Mouse (Mus musculus) forebrain, embryonic 13.5 days (tissue): ENCODE data around the gene Onecut3. TPM values are rescaled to one million over a fixed set of nuclear protein-coding genes. Genes with fewer than 3 reads are reported as not detected.

ENCODE experiments used
- ATAC-seq: fragments of 200-750 bp; cut with Nextera tagmentation; 2 replicates; pipeline ENCODE4 v1.8.0; 2017
- H3K27ac ChIP-seq: fragments of 300-500 bp; sonication (generic); 2 replicates; pipeline ENCODE4 v1.5.1; 2015; ENCODE audit warnings: inconsistent platforms, mild to moderate bottlenecking, moderate library complexity
- H3K27me3 ChIP-seq: fragments of 300-500 bp; sonication (generic); 2 replicates; pipeline ENCODE4 v1.6.1; 2015; ENCODE audit warnings: mild to moderate bottlenecking, inconsistent platforms
- H3K36me3 ChIP-seq: fragments of 300-500 bp; sonication (generic); 2 replicates; pipeline ENCODE4 v1.6.1; 2015; ENCODE audit warnings: mild to moderate bottlenecking, inconsistent platforms; ENCODE audit not compliant: poor library complexity, severe bottlenecking
- H3K4me1 ChIP-seq: fragments of 300-500 bp; sonication (generic); 2 replicates; pipeline ENCODE4 v1.6.1; 2015; ENCODE audit warnings: inconsistent platforms
- H3K4me2 ChIP-seq: fragments of 300-500 bp; sonication (generic); 2 replicates; pipeline ENCODE4 v1.6.1; 2015; ENCODE audit warnings: inconsistent platforms, mild to moderate bottlenecking, moderate library complexity
- H3K4me3 ChIP-seq: fragments of 300-500 bp; sonication (generic); 2 replicates; pipeline ENCODE4 v1.5.1; 2015; ENCODE audit warnings: mild to moderate bottlenecking, inconsistent platforms
- H3K9ac ChIP-seq: fragments of 300-500 bp; sonication (generic); 2 replicates; pipeline ENCODE4 v1.6.1; 2015; ENCODE audit warnings: mild to moderate bottlenecking, inconsistent platforms
- H3K9me3 ChIP-seq: fragments of 300-500 bp; sonication (generic); replicated peaks from 2 replicates; pipeline ENCODE4 v1.6.1; 2016; ENCODE audit warnings: inconsistent platforms
- WGBS: fragments of 180-500 bp; shearing (Covaris S2); methylation state at CpG from one replicate; pipeline ENCODE4 v1.1.7; 2015; 5-methylcytosine and 5-hydroxymethylcytosine counted together
- polyA plus RNA-seq: library from polyadenylated mRNA; unstranded; fragments of >200 nt; fragmentation: Nextera tagmentation; extraction: Ambion mirVana; gene quantifications from 2 replicates; pipeline ENCODE4 v1.2.1, GENCODE M21; 2015

Gene Onecut3
- polyA plus RNA-seq, 1 experiment from 2014 or later, result 0.35 TPM

GRCm38 (mm10) chr10:80465066-80465465 is 29.6 kb upstream of the Onecut3 start:
- H3K27me3 ChIP-seq, result peaks cover 31% of the 10 kb centered on the region
- H3K4me2 ChIP-seq, result peak overlapping the region; percentile 34
- H3K4me3 ChIP-seq, result no peak overlapping the region
- no peak overlapping the region for H3K9ac ChIP-seq
- H3K36me3 ChIP-seq, result no peaks in the 10 kb centered on the region
- no peak for ATAC-seq
- no peak overlapping the region for H3K27ac ChIP-seq
- WGBS, result 55% methylated on average over 5 of the region's 5 CpGs
- 0 out of 2 replicates have a peak, but pooled peaks cover 3% of the 10 kb centered on the region for H3K4me1 ChIP-seq
- no peaks in the 10 kb centered on the region for H3K9me3 ChIP-seq

GRCm38 (mm10) chr10:80475290-80475959 is 19.2 kb upstream of the Onecut3 start:
- WGBS, result under 1% methylated on average over 41 of the region's 58 CpGs
- H3K4me3 ChIP-seq, result peak overlapping the region; percentile 60
- peak overlapping the region; percentile 54 for H3K27ac ChIP-seq
- no peaks in the 10 kb centered on the region for H3K36me3 ChIP-seq
- peak overlapping the region; percentile 72 for H3K4me2 ChIP-seq
- no peaks in the 10 kb centered on the region for H3K9me3 ChIP-seq
- H3K27me3 ChIP-seq, result peaks cover 28% of the 10 kb centered on the region
- H3K4me1 ChIP-seq, result 0 out of 2 replicates have a peak, but pooled peaks cover 5% of the 10 kb centered on the region
- ATAC-seq, result peak; percentile 92
- peak overlapping the region; percentile 69 for H3K9ac ChIP-seq

GRCm38 (mm10) chr10:80478531-80478930 is 16.1 kb upstream of the Onecut3 start:
- H3K9ac ChIP-seq, result no peak overlapping the region
- WGBS, result 81% methylated on average over 5 of the region's 5 CpGs
- H3K4me3 ChIP-seq, result no peak overlapping the region
- no peak overlapping the region for H3K27ac ChIP-seq
- H3K4me2 ChIP-seq, result no peak overlapping the region
- H3K36me3 ChIP-seq, result no peaks in the 10 kb centered on the region
- peaks cover 11% of the 10 kb centered on the region; the same call in 1 of the 2 replicates for H3K4me1 ChIP-seq
- no peaks in the 10 kb centered on the region for H3K9me3 ChIP-seq
- ATAC-seq, result no peak
- H3K27me3 ChIP-seq, result peaks cover 21% of the 10 kb centered on the region

GRCm38 (mm10) chr10:80481002-80481401 is 13.6 kb upstream of the Onecut3 start:
- no peak for ATAC-seq
- H3K4me2 ChIP-seq, result no peak overlapping the region
- 12% methylated on average over 4 of the region's 5 CpGs for WGBS
- no peak overlapping the region for H3K9ac ChIP-seq
- H3K9me3 ChIP-seq, result no peaks in the 10 kb centered on the region
- H3K27me3 ChIP-seq, result peaks cover 45% of the 10 kb centered on the region
- no peaks in the 10 kb centered on the region for H3K36me3 ChIP-seq
- H3K4me3 ChIP-seq, result no peak overlapping the region
- H3K4me1 ChIP-seq, result peaks cover 9% of the 10 kb centered on the region; the same call in 1 of the 2 replicates
- H3K27ac ChIP-seq, result no peak overlapping the region

- ATAC-seq, result no peak
- H3K4me2 ChIP-seq, result no peak overlapping the region
- 84% methylated on average over 7 of the region's 7 CpGs for WGBS
- no peak overlapping the region for H3K4me3 ChIP-seq
- H3K9ac ChIP-seq, result no peak overlapping the region
- no peaks in the 10 kb centered on the region; the same call in 1 of the 2 replicates for H3K9me3 ChIP-seq
- H3K36me3 ChIP-seq, result no peaks in the 10 kb centered on the region
- no peak overlapping the region for H3K27ac ChIP-seq
- peaks cover 86% of the 10 kb centered on the region for H3K27me3 ChIP-seq
- H3K4me1 ChIP-seq, result peaks cover 3% of the 10 kb centered on the region; the same call in 1 of the 2 replicates
These were observed 7.7 kb upstream of the Onecut3 start for GRCm38 (mm10) chr10:80486862-80487379.

GRCm38 (mm10) chr10:80490051-80490450 is 4.6 kb upstream of the Onecut3 start:
- no peak for ATAC-seq
- no peak overlapping the region for H3K4me3 ChIP-seq
- H3K9ac ChIP-seq, result no peak overlapping the region
- no peak overlapping the region for H3K27ac ChIP-seq
- H3K9me3 ChIP-seq, result no peaks in the 10 kb centered on the region; the same call in 1 of the 2 replicates
- H3K36me3 ChIP-seq, result no peaks in the 10 kb centered on the region
- peaks cover 93% of the 10 kb centered on the region for H3K27me3 ChIP-seq
- no peak overlapping the region for H3K4me2 ChIP-seq
- peaks cover 7% of the 10 kb centered on the region for H3K4me1 ChIP-seq
- WGBS, result 0% methylated on average over 22 of the region's 22 CpGs

- peak overlapping the region; percentile 34; the same call in 1 of the 2 replicates for H3K9ac ChIP-seq
These were observed 1.3 kb downstream of the Onecut3 start for GRCm38 (mm10) chr10:80495901-80496300.

GRCm38 (mm10) chr10:80496421-80496820 is 1.8 kb downstream of the Onecut3 start:
- Histone ChIP-seq H3K9me3 (no peaks in the 10 kb centered on the region), H3K4me3 (peak overlapping the region; percentile 41; the same call in 1 of the 2 replicates), H3K27me3 (peaks cover 100% of the 10 kb centered on the region), H3K27ac (no peak overlapping the region), H3K4me2 (no peak overlapping the region), H3K36me3 (no peaks in the 10 kb centered on the region), H3K4me1 (peaks cover 22% of the 10 kb centered on the region), H3K9ac (no peak overlapping the region)
- under 1% methylated on average over 20 of the region's 20 CpGs for WGBS
- ATAC-seq, result no peak

More at GRCm38 (mm10) chr10:80495901-80496300, 1.3 kb downstream of the Onecut3 start:
- H3K27ac ChIP-seq, result no peak overlapping the region
- H3K4me2 ChIP-seq, result peak overlapping the region; percentile 72
- peaks cover 22% of the 10 kb centered on the region for H3K4me1 ChIP-seq
- under 1% methylated on average over 35 of the region's 35 CpGs for WGBS
- H3K9me3 ChIP-seq, result no peaks in the 10 kb centered on the region
- peak overlapping the region; percentile 41 for H3K4me3 ChIP-seq
- ATAC-seq, result no peak
- no peaks in the 10 kb centered on the region for H3K36me3 ChIP-seq
- H3K27me3 ChIP-seq, result peaks cover 100% of the 10 kb centered on the region

GRCm38 (mm10) chr10:80502291-80502690 is 7.7 kb downstream of the Onecut3 start:
- no peak for ATAC-seq
- 1% methylated on average over 7 of the region's 7 CpGs for WGBS

GRCm38 (mm10) chr10:80502819-80503314 is 8.2 kb downstream of the Onecut3 start:
- WGBS, result under 1% methylated on average over 22 of the region's 22 CpGs
- H3K4me2 ChIP-seq, result no peak overlapping the region
- no peaks in the 10 kb centered on the region for H3K4me1 ChIP-seq
- no peak overlapping the region for H3K27ac ChIP-seq
- ATAC-seq, result no peak
- no peak overlapping the region for H3K9ac ChIP-seq
- no peak overlapping the region for H3K4me3 ChIP-seq
- no peaks in the 10 kb centered on the region for H3K36me3 ChIP-seq
- H3K9me3 ChIP-seq, result no peaks in the 10 kb centered on the region
- H3K27me3 ChIP-seq, result peaks cover 92% of the 10 kb centered on the region

More at GRCm38 (mm10) chr10:80502291-80502690, 7.7 kb downstream of the Onecut3 start:
- H3K4me1 ChIP-seq, result no peaks in the 10 kb centered on the region
- no peak overlapping the region for H3K4me2 ChIP-seq
- H3K27me3 ChIP-seq, result peaks cover 93% of the 10 kb centered on the region
- H3K36me3 ChIP-seq, result no peaks in the 10 kb centered on the region
- H3K9ac ChIP-seq, result no peak overlapping the region
- H3K4me3 ChIP-seq, result no peak overlapping the region
- no peak overlapping the region for H3K27ac ChIP-seq
- no peaks in the 10 kb centered on the region for H3K9me3 ChIP-seq

GRCm38 (mm10) chr10:80503599-80504220 is 9.1 kb downstream of the Onecut3 start:
- peaks cover 88% of the 10 kb centered on the region for H3K27me3 ChIP-seq
- ATAC-seq, result no peak
- no peak overlapping the region for H3K4me2 ChIP-seq
- no peaks in the 10 kb centered on the region for H3K36me3 ChIP-seq
- 1% methylated on average over 27 of the region's 27 CpGs for WGBS
- no peak overlapping the region for H3K4me3 ChIP-seq
- no peak overlapping the region for H3K27ac ChIP-seq
- H3K9ac ChIP-seq, result no peak overlapping the region
- no peaks in the 10 kb centered on the region for H3K4me1 ChIP-seq
- H3K9me3 ChIP-seq, result no peaks in the 10 kb centered on the region

- WGBS, result 2% methylated on average over 6 of the region's 9 CpGs
- Histone ChIP-seq H3K27me3 (peaks cover 81% of the 10 kb centered on the region), H3K4me3 (no peak overlapping the region), H3K36me3 (no peaks in the 10 kb centered on the region), H3K4me2 (no peak overlapping the region), H3K9ac (no peak overlapping the region), H3K4me1 (peaks cover 3% of the 10 kb centered on the region; the same call in 1 of the 2 replicates), H3K27ac (no peak overlapping the region), H3K9me3 (no peaks in the 10 kb centered on the region)
- ATAC-seq, result no peak
These were observed 10.1 kb downstream of the Onecut3 start for GRCm38 (mm10) chr10:80504724-80505123.
